Mouse (Mus musculus) heart, adult 2 months (tissue): Measurements from ENCODE around the gene Gm20431. TPM values are rescaled to one million over a fixed set of nuclear protein-coding genes. Genes with fewer than 3 reads are reported as not detected.

ENCODE experiments used
- DNase-seq, 2 experiments: peaks; one replicate each; pipeline ENCODE4 v3.0.0; 2021
- H3K27ac ChIP-seq: fragments of 200-600 bp; 2 replicates; pipeline ENCODE4 v1.8.1; 2022
- H3K27me3 ChIP-seq: fragments of 200-500 bp; 2 replicates; pipeline ENCODE4 v1.6.1; 2012; ENCODE audit warnings: mild to moderate bottlenecking, low read length, inconsistent platforms, mixed read lengths; ENCODE audit not compliant: control insufficient read depth, insufficient read depth
- H3K36me3 ChIP-seq: fragments of 200-500 bp; 2 replicates; pipeline ENCODE4 v1.6.1; 2012; ENCODE audit warnings: low read length, inconsistent platforms; ENCODE audit not compliant: control insufficient read depth, insufficient read depth
- H3K4me1 ChIP-seq: fragments of 200-500 bp; 2 replicates; pipeline ENCODE4 v1.6.1; 2011; ENCODE audit warnings: low read length; ENCODE audit not compliant: control insufficient read depth, insufficient read depth
- H3K4me3 ChIP-seq: fragments of 200-600 bp; 2 replicates; pipeline ENCODE4 v1.8.1; 2022
- H3K79me2 ChIP-seq: fragments of 200-500 bp; replicated peaks from 2 replicates; pipeline ENCODE4 v1.6.1; 2012; ENCODE audit warnings: mild to moderate bottlenecking, inconsistent platforms, low read length, moderate library complexity, mixed read lengths; ENCODE audit not compliant: control insufficient read depth, insufficient read depth
- H3K9ac ChIP-seq: fragments of 200-500 bp; 2 replicates; pipeline ENCODE4 v1.6.1; 2012; ENCODE audit warnings: low read depth, mild to moderate bottlenecking, control low read depth, inconsistent platforms, low read length, mixed read lengths
- CTCF ChIP-seq: fragments of 200-600 bp; IDR thresholded peaks from 2 replicates; pipeline ENCODE4 v1.8.1; 2022; ENCODE audit warnings: antibody characterized with exemption, mild to moderate bottlenecking, moderate library complexity
- EP300 ChIP-seq: fragments of 200-500 bp; IDR thresholded peaks from 2 replicates; pipeline ENCODE4 v1.6.1; 2011; ENCODE audit warnings: low read depth, low read length, control low read depth; ENCODE audit not compliant: insufficient read depth
- POLR2A ChIP-seq: fragments of 200-500 bp; IDR thresholded peaks from 2 replicates; pipeline ENCODE4 v1.6.1; 2011; ENCODE audit warnings: mild to moderate bottlenecking, low read depth, low read length, control low read depth; ENCODE audit not compliant: insufficient read depth
- WGBS: fragments of 180-500 bp; shearing (Covaris S2); methylation state at CpG from one replicate; pipeline ENCODE4 v1.1.7; 2018; 5-methylcytosine and 5-hydroxymethylcytosine counted together
- intact Hi-C: fragments of 180-260 bp; cut with DNase I; formaldehyde crosslinking; loops from one replicate; pipeline ENCODE4 v1.15.1; 2025
- polyA plus RNA-seq: library from polyadenylated mRNA; depleted of rRNA; stranded (reverse); fragments of >200 nt; gene quantifications from 2 replicates; pipeline ENCODE4 v1.2.3, GENCODE M21; 2012
- total RNA-seq, 2 experiments: library from RNA; stranded (reverse); gene quantifications; 2 replicates each; pipeline ENCODE4 v1.2.3; 2021

Gene Gm20431
- total and polyA plus RNA-seq, 3 experiments: 15.6 to 21.0 (median 16.5) TPM

DNA sequence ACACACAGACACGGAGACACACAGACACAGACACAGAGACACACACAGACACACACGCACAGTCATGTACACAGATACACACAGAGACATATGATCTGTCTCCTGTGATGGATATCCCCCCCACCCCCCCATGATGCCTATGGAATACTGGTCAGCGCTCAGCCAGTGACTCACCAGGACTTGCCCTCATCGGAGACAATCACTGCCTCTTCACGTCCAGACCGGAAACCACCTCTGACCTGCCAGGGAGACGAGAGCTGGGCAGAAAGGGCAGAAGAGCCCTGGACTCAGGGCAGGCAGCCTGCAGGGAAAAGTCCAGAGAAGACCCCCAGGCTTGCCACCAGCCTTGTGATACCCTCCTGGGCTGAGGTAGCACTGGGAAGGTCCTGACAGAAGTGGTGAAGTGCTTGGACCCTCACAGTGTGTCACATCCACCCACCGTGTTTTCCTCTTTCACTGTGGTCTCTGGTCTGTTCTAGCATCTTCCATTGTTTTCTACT is 85.1 kb downstream of the Gm20431 start:
- no peak for TF ChIP-seq CTCF
- no peak for TF ChIP-seq EP300
- no peak for TF ChIP-seq POLR2A
- Histone ChIP-seq H3K79me2 (no peaks in the 10 kb centered on the region), H3K4me1 (peaks cover 7% of the 10 kb centered on the region), H3K27me3 (no peaks in the 10 kb centered on the region), H3K9ac (no peak overlapping the region), H3K4me3 (no peak overlapping the region), H3K36me3 (no peaks in the 10 kb centered on the region), H3K27ac (no peak overlapping the region)
- intact Hi-C loops: no loop called here
- DNase-seq: no peak
- 67% methylated on average over 8 of the region's 8 CpGs for WGBS

DNA sequence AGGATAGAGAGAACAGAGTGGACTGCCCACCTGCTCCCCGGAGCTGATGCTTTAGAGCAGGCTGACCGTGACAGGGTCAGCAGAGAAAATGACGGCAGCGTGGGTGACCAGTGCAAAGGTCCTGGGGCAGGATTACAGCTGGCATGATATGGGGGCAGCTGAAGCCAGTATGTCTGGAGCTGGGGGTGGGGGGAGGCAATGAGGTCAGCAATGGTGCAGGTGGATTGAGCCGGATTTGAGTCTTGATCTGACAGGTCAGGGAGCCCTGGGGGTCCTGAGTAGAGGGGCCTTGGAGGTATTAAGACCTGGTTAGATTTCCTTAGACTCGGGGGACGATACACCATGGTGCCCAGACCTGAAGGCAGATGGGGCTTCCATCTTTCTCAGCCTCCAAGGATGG is 85.7 kb downstream of the Gm20431 start:
- WGBS: 93% methylated on average over 7 of the region's 7 CpGs

DNA sequence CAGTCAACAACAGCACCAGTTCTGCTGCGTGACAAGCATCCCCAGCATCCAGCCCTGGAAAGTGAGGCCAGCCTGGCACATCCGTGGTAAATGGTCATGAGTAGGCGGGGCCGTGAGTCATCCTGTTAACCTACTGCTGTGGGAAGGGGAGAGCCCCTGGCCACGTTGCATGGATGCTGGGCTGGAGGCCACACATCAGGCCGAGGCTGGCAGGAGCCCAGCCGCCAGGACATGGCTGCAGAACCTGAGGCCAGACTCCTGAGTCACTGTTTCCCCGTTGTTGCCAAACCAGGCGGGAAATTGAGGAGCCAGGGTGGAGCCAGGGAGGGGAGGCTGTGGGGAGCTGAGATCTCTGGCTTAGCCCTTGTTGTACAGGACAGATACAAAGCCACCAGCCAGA is 86.5 kb downstream of the Gm20431 start:
- Histone ChIP-seq H3K79me2 (no peaks in the 10 kb centered on the region), H3K4me1 (peaks cover 14% of the 10 kb centered on the region), H3K4me3 (no peak overlapping the region), H3K36me3 (no peaks in the 10 kb centered on the region), H3K27me3 (no peaks in the 10 kb centered on the region), H3K27ac (no peak overlapping the region; the same call in 1 of the 2 replicates), H3K9ac (no peak overlapping the region)
- DNase-seq: peak; percentile 81 to 86
- intact Hi-C loops: no loop called here
- no peak for TF ChIP-seq POLR2A
- TF ChIP-seq CTCF: no peak
- 0 out of 2 replicates have a peak, but pooled peaks have one; percentile 23 for TF ChIP-seq EP300
- WGBS: 45% methylated on average over 9 of the region's 9 CpGs

More for the DNA sequence above, 85.7 kb downstream of the Gm20431 start:
- Histone ChIP-seq H3K4me3 (no peak overlapping the region), H3K9ac (no peak overlapping the region), H3K4me1 (peaks cover 8% of the 10 kb centered on the region), H3K27me3 (no peaks in the 10 kb centered on the region), H3K36me3 (no peaks in the 10 kb centered on the region), H3K79me2 (no peaks in the 10 kb centered on the region), H3K27ac (peak overlapping the region; percentile 20)
- DNase-seq: peak in 1 of 2 experiments; percentile 19
- TF ChIP-seq EP300 (no peak), CTCF (no peak), POLR2A (no peak)
- intact Hi-C loops: no loop called here

DNA sequence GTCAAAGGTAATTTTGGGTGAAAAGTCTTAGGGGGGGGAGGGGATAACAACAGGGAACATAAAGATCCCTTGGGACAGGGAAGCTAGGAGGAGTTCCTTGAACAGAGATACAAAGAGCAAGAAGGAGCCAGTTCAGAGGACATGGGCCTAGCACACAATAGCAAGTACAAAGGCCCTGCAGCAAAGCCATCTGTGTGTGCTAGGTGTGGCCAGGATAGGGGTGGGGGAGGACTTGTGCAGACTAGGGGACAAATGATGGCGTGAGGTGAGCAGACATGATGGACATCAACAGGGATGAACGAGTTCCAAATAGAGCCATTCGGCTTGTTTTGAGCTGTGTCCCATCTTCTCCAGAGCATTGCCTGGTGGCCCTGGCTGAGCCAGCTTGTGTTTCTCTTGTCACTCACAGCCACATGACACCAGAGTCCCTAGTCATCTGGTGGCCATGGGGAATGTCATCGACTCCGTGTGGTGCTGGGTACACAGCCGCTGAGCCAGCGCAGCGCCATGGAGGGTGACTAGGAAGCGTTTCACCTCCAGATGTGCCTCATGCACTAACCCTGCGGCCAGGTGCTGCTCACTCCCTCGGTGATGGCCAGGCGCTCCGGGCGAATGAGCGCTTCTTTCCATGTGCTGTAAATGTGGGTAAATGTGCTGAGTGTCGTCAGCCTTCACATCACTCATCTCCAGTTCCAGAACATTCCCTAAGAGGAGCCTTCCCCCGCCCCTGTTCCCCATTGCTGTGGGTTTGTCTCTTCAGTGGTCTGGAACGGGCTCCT is 89.7 kb downstream of the Gm20431 start:
- WGBS: 90% methylated on average over 18 of the region's 18 CpGs

DNA sequence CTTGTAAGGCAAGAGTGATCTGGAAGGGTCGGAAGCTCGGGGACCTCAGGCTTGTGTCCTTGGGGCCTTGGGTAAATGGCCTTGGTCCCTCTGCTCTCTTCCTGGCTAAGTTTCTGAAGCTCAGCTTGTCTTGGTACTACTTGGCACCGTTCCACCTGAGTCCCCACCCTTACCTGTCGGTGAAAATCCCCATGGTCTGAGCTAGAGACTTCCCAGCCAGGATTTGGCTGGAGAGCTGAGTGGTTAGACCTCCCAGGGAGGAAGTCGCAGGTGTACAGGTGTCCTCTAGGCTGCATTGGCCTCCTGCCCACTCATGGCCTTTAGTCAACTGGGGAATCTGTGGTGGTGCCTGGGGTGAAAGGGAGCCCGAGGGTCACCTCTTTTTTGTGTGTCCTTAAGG is 90.5 kb downstream of the Gm20431 start:
- TF ChIP-seq CTCF (no peak), EP300 (no peak)
- intact Hi-C loops: loop anchor here (2.0 kb wide), 2 partner anchors 16 to 24 kb away; no protein-coding TSS in a partner anchor
- DNase-seq: no peak
- H3K4me3 ChIP-seq: no peak overlapping the region
- peaks cover 21% of the 10 kb centered on the region for H3K4me1 ChIP-seq
- no peaks in the 10 kb centered on the region for H3K79me2 ChIP-seq
- 68% methylated on average over 6 of the region's 6 CpGs for WGBS
- peak overlapping the region; percentile 66 for H3K27ac ChIP-seq
- H3K9ac ChIP-seq: no peak overlapping the region
- no peaks in the 10 kb centered on the region for H3K36me3 ChIP-seq
- no peaks in the 10 kb centered on the region for H3K27me3 ChIP-seq

More for the DNA sequence above, 89.7 kb downstream of the Gm20431 start:
- H3K27ac ChIP-seq: no peak overlapping the region; the same call in 1 of the 2 replicates
- no peaks in the 10 kb centered on the region for H3K36me3 ChIP-seq
- H3K27me3 ChIP-seq: no peaks in the 10 kb centered on the region
- no peaks in the 10 kb centered on the region for H3K79me2 ChIP-seq
- intact Hi-C loops: loop anchor here (2.0 kb wide), 2 partner anchors 15 to 23 kb away; no protein-coding TSS in a partner anchor
- H3K4me3 ChIP-seq: no peak overlapping the region
- no peak overlapping the region for H3K9ac ChIP-seq
- TF ChIP-seq CTCF: no peak
- peaks cover 21% of the 10 kb centered on the region for H3K4me1 ChIP-seq
- DNase-seq: no peak

DNA sequence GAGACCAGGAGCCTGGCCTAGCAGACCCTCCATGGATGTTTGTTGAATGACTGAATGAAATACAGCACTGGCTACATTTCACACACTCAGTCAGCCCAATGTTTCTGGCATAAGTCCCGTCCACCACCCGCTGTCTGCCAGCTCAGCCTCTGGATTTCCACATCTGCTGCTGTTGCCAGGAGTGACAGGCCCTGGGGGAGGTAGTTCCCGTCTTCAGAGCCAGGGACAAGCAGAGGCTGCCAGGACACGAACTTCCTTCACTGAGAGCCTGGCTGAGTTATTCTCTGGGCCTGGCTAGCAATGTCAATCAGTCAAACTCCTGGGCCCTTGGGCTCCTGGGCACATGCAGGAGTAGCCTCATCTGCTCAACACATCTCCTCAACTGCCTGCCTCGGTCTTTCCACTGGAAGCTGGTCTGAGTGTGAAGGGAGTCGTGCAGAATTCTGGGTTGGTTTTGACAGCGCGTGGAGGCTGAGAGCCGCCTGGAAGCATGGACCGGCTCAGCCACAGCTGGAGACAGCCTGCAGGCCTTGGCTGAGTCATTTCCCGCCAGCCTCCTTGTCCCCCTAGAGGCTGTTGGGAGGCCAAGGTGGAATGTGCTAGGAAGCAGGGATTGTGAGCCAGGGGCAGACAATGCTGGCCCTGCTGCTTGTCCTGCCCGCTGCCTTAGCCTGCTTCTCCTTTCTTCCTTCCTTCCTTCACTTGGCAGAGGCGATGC is 91.2 kb downstream of the Gm20431 start:
- peak overlapping the region; percentile 66 for H3K27ac ChIP-seq
- no peaks in the 10 kb centered on the region for H3K36me3 ChIP-seq
- no peak overlapping the region for H3K9ac ChIP-seq
- H3K4me3 ChIP-seq: no peak overlapping the region
- TF ChIP-seq CTCF (peak; percentile 61), EP300 (peak; percentile 51; the same call in 1 of the 2 replicates), POLR2A (0 out of 2 replicates have a peak, but pooled peaks have one; percentile 7)
- H3K4me1 ChIP-seq: peaks cover 18% of the 10 kb centered on the region
- WGBS: 20% methylated on average over 13 of the region's 13 CpGs
- intact Hi-C loops: loop anchor here (2.0 kb wide), 2 partner anchors 17 to 25 kb away; no protein-coding TSS in a partner anchor
- DNase-seq: peak; percentile 84 to 89
- H3K27me3 ChIP-seq: no peaks in the 10 kb centered on the region
- no peaks in the 10 kb centered on the region for H3K79me2 ChIP-seq
